Mouse (Mus musculus) heart, embryonic 15.5 days (tissue): Measurements from ENCODE around the gene Zbtb12. TPM values are rescaled to one million over a fixed set of nuclear protein-coding genes. Genes with fewer than 3 reads are reported as not detected.

Experiments
- ATAC-seq: fragments of 200-750 bp; cut with Nextera tagmentation; replicated peaks from 2 replicates; pipeline ENCODE4 v1.8.0; 2017; ENCODE audit warnings: low read depth, moderate TSS enrichment; ENCODE audit not compliant: insufficient number of reproducible peaks, insufficient read depth, low FRiP score
- H3K27ac ChIP-seq: fragments of 300-500 bp; sonication (generic); 2 replicates; pipeline ENCODE4 v1.5.1; 2015; ENCODE audit warnings: mild to moderate bottlenecking, inconsistent platforms
- H3K27me3 ChIP-seq: fragments of 300-500 bp; sonication (generic); 2 replicates; pipeline ENCODE4 v1.6.1; 2015; ENCODE audit warnings: inconsistent platforms
- H3K36me3 ChIP-seq: fragments of 300-500 bp; sonication (generic); 2 replicates; pipeline ENCODE4 v1.6.1; 2015; ENCODE audit warnings: mild to moderate bottlenecking, inconsistent platforms
- H3K4me1 ChIP-seq: fragments of 300-500 bp; sonication (generic); replicated peaks from 2 replicates; pipeline ENCODE4 v1.6.1; 2015; ENCODE audit warnings: inconsistent platforms
- H3K4me2 ChIP-seq: fragments of 300-500 bp; sonication (generic); 2 replicates; pipeline ENCODE4 v1.6.1; 2015; ENCODE audit warnings: inconsistent platforms, mild to moderate bottlenecking, moderate library complexity
- H3K4me3 ChIP-seq: fragments of 300-500 bp; sonication (generic); 2 replicates; pipeline ENCODE4 v1.5.1; 2015; ENCODE audit warnings: mild to moderate bottlenecking, inconsistent platforms
- H3K9ac ChIP-seq: fragments of 300-500 bp; sonication (generic); 2 replicates; pipeline ENCODE4 v1.6.1; 2015; ENCODE audit warnings: mild to moderate bottlenecking, inconsistent platforms
- H3K9me3 ChIP-seq: fragments of 300-500 bp; sonication (generic); replicated peaks from 2 replicates; pipeline ENCODE4 v1.6.1; 2016; ENCODE audit warnings: inconsistent platforms
- WGBS: fragments of 180-500 bp; shearing (Covaris S2); methylation state at CpG from one replicate; pipeline ENCODE4 v1.1.7; 2015; ENCODE audit warnings: mixed read lengths; 5-methylcytosine and 5-hydroxymethylcytosine counted together
- polyA plus RNA-seq: library from polyadenylated mRNA; unstranded; fragments of >200 nt; fragmentation: Nextera tagmentation; extraction: Ambion mirVana; gene quantifications from 2 replicates; pipeline ENCODE4 v1.2.1, GENCODE M21; 2015

The Zbtb12 gene
- polyA plus RNA-seq, 1 experiment from 2014 or later = 1.1 TPM

DNA sequence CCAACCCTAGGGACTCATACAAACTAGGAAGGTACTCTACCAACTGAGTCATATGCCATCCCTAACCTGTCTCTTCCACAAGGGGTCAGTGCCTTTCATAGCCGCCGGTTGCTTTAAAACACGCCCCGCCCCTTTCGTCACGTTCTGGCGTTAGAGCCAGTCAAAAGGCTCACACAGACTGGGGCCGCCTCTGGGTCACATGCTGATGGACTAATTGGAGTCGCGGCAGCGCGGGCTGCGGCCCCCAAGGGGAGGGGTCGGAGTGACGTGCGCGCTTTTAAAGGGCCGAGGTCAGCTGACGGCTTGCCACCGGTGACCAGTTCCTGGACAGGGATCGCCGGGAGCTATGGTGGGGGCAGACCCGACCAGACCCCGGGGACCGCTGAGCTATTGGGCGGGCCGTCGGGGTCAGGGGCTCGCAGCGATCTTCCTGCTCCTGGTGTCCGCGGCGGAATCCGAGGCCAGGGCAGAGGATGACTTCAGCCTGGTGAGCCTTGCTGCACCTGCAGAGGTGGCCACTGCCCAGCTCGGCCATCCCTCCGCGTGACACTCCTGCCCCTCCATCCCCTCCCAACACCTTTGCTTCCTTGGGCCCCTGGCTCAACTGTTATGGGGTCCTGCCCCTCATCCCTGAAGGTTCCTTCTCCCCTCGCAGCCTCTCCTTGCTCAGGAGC, 51.9 kb downstream of the Zbtb12 start, which contains the start of gene Neu1:
Gene Neu1, plus strand, starts transcription at position 193 of the 674 bp plus-strand sequence.
- Histone ChIP-seq H3K9me3 (no peaks in the 10 kb centered on the region), H3K27me3 (no peaks in the 10 kb centered on the region), H3K4me3 (peak within 1 kb of the TSS; percentile 84), H3K4me1 (peaks cover 15% of the 10 kb centered on the region), H3K36me3 (peaks cover 8% of the 10 kb centered on the region; the same call in 1 of the 2 replicates), H3K27ac (peak within 1 kb of the TSS; percentile 31; the same call in 1 of the 2 replicates), H3K4me2 (peak within 1 kb of the TSS; percentile 97), H3K9ac (peak within 1 kb of the TSS; percentile 69)
- peak; percentile 97 for ATAC-seq
- WGBS = 1% methylated on average over 38 of the region's 38 CpGs

DNA sequence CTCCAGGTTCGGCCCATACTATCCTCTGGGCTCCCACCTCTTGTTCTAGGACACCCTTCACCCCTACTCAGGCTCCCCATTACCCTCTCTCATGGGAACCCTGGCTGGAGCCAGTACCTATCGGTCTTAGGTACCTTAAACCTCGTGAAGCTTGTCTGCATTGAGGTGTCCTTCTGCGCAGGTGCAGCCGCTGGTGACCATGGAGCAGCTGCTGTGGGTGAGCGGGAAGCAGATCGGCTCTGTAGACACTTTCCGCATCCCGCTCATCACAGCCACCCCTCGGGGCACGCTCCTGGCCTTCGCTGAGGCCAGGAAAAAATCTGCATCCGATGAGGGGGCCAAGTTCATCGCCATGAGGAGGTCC, 52.4 kb downstream of the Zbtb12 start:
- Histone ChIP-seq H3K9ac (peak overlapping the region; percentile 69), H3K4me3 (peak overlapping the region; percentile 84), H3K4me2 (peak overlapping the region; percentile 97), H3K27ac (peak overlapping the region; percentile 31; the same call in 1 of the 2 replicates), H3K9me3 (no peaks in the 10 kb centered on the region), H3K4me1 (peaks cover 15% of the 10 kb centered on the region), H3K27me3 (no peaks in the 10 kb centered on the region), H3K36me3 (peaks cover 8% of the 10 kb centered on the region; the same call in 1 of the 2 replicates)
- WGBS = 8% methylated on average over 14 of the region's 14 CpGs
- ATAC-seq = 0 out of 2 replicates have a peak, but pooled peaks have one; percentile 1

DNA sequence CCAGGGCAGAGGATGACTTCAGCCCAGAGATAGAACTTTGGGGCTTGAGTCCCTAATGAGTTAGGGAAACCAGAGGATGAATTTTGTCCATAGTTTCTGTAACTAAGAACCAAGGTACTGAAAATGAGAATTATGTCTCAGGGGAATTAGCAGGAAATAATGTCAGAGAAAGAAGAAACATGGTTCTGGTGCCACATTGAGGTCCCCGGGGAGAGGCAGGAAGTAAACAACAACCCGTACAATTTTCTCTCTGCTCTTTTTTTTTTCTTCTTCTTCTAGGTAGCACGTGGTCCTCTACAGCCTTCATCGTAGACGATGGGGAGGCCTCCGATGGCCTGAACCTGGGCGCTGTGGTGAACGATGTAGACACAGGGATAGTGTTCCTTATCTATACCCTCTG, 53.0 kb downstream of the Zbtb12 start:
- Histone ChIP-seq H3K4me1 (peaks cover 15% of the 10 kb centered on the region), H3K36me3 (peaks cover 9% of the 10 kb centered on the region; the same call in 1 of the 2 replicates), H3K27me3 (no peaks in the 10 kb centered on the region), H3K9me3 (no peaks in the 10 kb centered on the region), H3K9ac (peak overlapping the region; percentile 69), H3K27ac (no peak overlapping the region), H3K4me3 (peak overlapping the region; percentile 84), H3K4me2 (peak overlapping the region; percentile 97)
- 88% methylated on average over 8 of the region's 8 CpGs for WGBS
- ATAC-seq = no peak

DNA sequence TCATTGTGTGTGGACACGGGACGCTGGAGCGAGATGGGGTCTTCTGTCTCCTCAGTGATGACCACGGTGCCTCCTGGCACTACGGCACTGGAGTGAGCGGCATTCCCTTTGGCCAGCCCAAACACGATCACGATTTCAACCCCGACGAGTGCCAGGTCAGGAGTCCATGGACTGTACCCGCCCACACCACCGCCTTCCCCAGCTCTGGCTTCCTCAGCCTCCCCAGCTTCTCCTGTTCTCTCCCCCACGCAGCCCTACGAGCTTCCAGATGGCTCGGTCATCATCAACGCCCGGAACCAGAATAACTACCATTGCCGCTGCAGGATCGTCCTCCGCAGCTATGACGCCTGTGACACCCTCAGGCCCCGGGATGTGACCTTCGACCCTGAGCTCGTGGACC, 54.7 kb downstream of the Zbtb12 start:
- Histone ChIP-seq H3K9ac (no peak overlapping the region), H3K4me2 (peak overlapping the region; percentile 34), H3K4me3 (no peak overlapping the region), H3K4me1 (peaks cover 15% of the 10 kb centered on the region), H3K27ac (0 out of 2 replicates have a peak overlapping the region, but pooled peaks have one; percentile 28), H3K36me3 (peaks cover 11% of the 10 kb centered on the region; the same call in 1 of the 2 replicates), H3K9me3 (no peaks in the 10 kb centered on the region), H3K27me3 (no peaks in the 10 kb centered on the region)
- 70% methylated on average over 24 of the region's 24 CpGs for WGBS
- ATAC-seq = no peak

DNA sequence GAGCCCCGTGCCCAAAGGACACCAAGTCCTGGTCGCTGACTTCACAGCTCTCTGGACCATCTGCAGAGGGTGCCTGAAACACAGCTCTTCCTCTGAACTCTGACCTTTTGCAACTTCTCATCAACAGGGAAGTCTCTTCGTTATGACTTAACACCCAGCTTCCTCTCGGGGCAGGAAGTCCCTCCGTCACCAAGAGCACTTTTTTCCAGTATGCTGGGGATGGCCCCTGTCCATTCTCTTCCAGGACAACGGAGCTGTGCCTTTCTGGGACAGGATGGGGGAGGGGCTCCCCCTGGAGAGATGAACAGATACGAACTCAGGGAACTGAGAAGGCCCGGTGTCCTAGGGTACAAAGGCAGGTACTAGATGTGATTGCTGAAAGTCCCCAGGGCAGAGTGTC, 55.5 kb downstream of the Zbtb12 start:
- no peak overlapping the region for H3K4me3 ChIP-seq

DNA sequence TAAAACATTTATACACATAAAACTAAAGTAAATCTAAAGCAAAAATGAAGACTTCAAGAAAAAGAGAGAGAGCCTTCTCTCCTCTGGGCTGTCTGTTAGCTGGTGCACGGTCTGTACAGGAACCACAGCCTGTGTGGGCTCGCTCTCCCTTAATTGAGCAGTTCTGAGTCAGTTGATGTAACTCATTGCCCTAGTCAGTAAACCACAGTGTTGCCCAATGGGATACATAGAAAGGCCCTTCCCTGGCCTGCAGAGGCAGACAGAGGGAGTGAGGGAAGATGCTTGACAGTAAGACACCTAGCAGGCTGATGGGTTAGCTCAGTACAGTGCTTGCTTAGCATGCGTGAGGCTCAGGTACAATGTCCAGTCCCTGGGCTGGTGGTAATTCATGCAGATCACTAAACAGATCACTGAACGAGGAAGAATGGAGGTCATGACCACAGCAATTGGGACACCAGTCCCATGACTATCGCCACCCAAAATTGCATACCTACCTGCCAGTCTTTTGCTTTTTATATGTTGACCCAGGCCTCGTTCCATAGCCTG, 58.8 kb downstream of the Zbtb12 start:
- H3K4me2 ChIP-seq = no peak overlapping the region
- no peaks in the 10 kb centered on the region for H3K27me3 ChIP-seq
- H3K4me3 ChIP-seq = no peak overlapping the region
- H3K9me3 ChIP-seq = no peaks in the 10 kb centered on the region
- WGBS = 81% methylated on average over 6 of the region's 6 CpGs
- peaks cover 11% of the 10 kb centered on the region; the same call in 1 of the 2 replicates for H3K36me3 ChIP-seq
- no peak for ATAC-seq
- H3K4me1 ChIP-seq = peaks cover 7% of the 10 kb centered on the region
- H3K9ac ChIP-seq = no peak overlapping the region
- no peak overlapping the region for H3K27ac ChIP-seq

More for the DNA sequence above, 55.5 kb downstream of the Zbtb12 start:
- H3K9me3 ChIP-seq = no peaks in the 10 kb centered on the region
- H3K36me3 ChIP-seq = peaks cover 11% of the 10 kb centered on the region; the same call in 1 of the 2 replicates
- H3K27ac ChIP-seq = 0 out of 2 replicates have a peak overlapping the region, but pooled peaks have one; percentile 28
- no peak overlapping the region for H3K9ac ChIP-seq
- peak overlapping the region; percentile 34; the same call in 1 of the 2 replicates for H3K4me2 ChIP-seq
- ATAC-seq = no peak
- 47% methylated on average over 8 of the region's 8 CpGs for WGBS
- no peaks in the 10 kb centered on the region for H3K27me3 ChIP-seq
- peaks cover 15% of the 10 kb centered on the region for H3K4me1 ChIP-seq

DNA sequence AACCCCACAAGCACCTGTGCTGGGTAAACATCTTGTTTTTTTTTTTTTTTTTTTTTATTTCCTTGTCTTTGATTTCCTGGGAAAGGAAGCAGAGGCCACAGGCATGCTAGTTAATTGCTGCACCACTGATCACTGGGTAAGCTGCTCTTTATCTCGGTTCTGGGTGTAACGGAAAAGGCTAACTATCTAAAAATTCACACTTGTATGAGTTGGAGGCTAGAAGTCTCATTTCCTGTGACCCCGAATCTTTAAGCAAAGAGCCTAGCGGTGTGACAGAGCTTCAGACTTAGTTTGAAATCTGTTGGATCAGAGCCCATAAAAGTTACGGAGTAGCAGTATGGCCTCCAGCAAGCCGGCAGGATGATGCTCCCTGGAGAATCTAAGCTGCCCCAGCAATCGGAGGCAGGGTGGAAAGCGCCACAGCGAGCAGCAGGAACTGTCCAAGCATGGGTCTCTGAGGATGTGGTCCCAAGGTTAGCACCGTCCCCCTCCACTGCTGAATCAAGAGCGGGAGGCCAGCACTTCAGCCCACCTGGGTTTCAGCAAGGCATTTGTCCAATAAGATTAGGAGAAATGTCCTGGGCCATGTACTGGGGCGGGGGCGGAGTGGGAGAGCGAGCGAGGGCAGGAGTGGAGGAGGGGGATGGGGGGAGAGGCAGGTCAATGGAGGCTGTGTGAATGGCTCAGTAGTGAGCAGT, 62.2 kb downstream of the Zbtb12 start:
- peak overlapping the region; percentile 40 for H3K4me3 ChIP-seq
- H3K9ac ChIP-seq = peak overlapping the region; percentile 25
- peak; percentile 31; the same call in 1 of the 2 replicates for ATAC-seq
- no peaks in the 10 kb centered on the region for H3K9me3 ChIP-seq
- peak overlapping the region; percentile 64 for H3K4me2 ChIP-seq
- peaks cover 11% of the 10 kb centered on the region for H3K4me1 ChIP-seq
- 5% methylated on average over 15 of the region's 15 CpGs for WGBS
- 0 out of 2 replicates have a peak, but pooled peaks cover 2% of the 10 kb centered on the region for H3K36me3 ChIP-seq
- H3K27me3 ChIP-seq = no peaks in the 10 kb centered on the region
- peak overlapping the region; percentile 50 for H3K27ac ChIP-seq

DNA sequence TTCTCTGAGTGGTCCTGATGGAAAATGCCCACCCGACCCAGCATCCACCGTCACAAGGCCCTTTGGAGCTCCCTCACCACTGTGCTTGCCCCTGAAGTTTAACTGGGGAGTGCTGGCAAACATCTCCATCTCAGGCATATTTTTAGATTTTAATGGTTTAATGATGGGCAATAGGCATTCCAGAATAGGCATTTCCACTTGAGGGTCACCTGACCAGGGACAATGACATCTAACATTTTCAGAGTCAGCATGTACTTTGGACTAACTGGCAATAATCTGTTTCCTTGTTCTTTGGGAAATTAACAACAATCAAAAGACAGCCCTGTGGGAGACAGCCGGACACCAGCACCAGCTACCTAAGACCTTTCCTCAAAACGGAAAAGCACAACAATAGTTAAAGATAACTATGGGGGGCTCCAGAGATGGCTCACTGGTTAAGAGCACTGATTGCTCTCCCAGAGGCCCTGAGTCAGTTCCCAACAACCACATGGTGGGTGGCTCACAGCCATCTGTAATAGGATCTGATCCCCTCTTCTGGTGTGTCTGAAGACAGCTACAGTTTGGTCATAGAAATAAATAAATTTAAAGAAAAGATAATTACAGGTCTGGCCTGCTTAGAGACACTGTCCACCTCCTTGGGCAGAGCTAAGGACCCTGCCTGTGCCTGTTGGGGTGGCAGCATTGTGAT, 64.0 kb downstream of the Zbtb12 start:
- Histone ChIP-seq H3K36me3 (no peaks in the 10 kb centered on the region), H3K4me3 (no peak overlapping the region), H3K27me3 (no peaks in the 10 kb centered on the region), H3K4me2 (no peak overlapping the region), H3K4me1 (peaks cover 11% of the 10 kb centered on the region), H3K9ac (no peak overlapping the region), H3K27ac (no peak overlapping the region), H3K9me3 (no peaks in the 10 kb centered on the region)
- no peak for ATAC-seq
- 77% methylated on average over 4 of the region's 4 CpGs for WGBS

DNA sequence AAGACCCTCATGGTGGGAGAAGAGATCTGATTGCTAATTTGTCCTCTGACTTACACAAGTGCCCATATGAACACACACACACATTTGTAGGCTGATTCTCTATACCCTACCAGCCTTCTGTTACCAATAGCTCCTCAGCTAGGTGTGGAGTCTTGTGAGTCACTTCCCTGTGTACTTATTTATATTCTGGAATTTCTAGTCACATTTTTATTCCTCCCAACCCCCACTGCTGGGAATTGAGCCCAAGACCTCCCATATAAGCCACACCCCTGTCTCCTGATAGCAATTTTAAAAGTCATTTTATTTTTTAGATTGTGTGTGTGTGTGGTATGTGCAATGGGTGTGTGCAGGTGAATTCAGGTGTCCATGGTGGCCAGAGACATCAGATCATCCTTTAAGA, 65.1 kb downstream of the Zbtb12 start:
- Histone ChIP-seq H3K4me3 (no peak overlapping the region), H3K27me3 (no peaks in the 10 kb centered on the region), H3K36me3 (0 out of 2 replicates have a peak, but pooled peaks cover under 1% of the 10 kb centered on the region), H3K4me2 (no peak overlapping the region), H3K9ac (no peak overlapping the region; the same call in 1 of the 2 replicates), H3K27ac (no peak overlapping the region), H3K4me1 (peaks cover 11% of the 10 kb centered on the region), H3K9me3 (no peaks in the 10 kb centered on the region)
- ATAC-seq = no peak
